Mouse (Mus musculus) limb, embryonic 10.5 days (tissue): ENCODE results near the gene Dnm3. TPM values are rescaled to one million over a fixed set of nuclear protein-coding genes. Genes with fewer than 3 reads are reported as not detected.
"Not testable (repeated sequence)": the region's sequence is repeated elsewhere in the genome, so short reads cannot be mapped to it uniquely, and the experiment has no call there.

Experiments
- DNase-seq: peaks from one replicate; pipeline ENCODE4 v3.0.0-alpha.2; 2017; ENCODE audit warnings: low spot score
- H3K27ac ChIP-seq: fragments of 300-500 bp; sonication (generic); 2 replicates; pipeline ENCODE4 v1.5.1; 2016; ENCODE audit warnings: mild to moderate bottlenecking
- H3K27me3 ChIP-seq: fragments of 300-500 bp; sonication (generic); 2 replicates; pipeline ENCODE4 v1.6.1; 2016; ENCODE audit warnings: low read depth, mild to moderate bottlenecking; ENCODE audit not compliant: poor library complexity, severe bottlenecking
- H3K36me3 ChIP-seq: fragments of 300-500 bp; sonication (generic); 2 replicates; pipeline ENCODE4 v1.6.1; 2016; ENCODE audit warnings: mild to moderate bottlenecking, moderate library complexity
- H3K4me1 ChIP-seq: fragments of 300-500 bp; sonication (generic); 2 replicates; pipeline ENCODE4 v1.6.1; 2016
- H3K4me3 ChIP-seq: fragments of 300-500 bp; sonication (generic); 2 replicates; pipeline ENCODE4 v1.5.1; 2016; ENCODE audit warnings: mild to moderate bottlenecking, moderate library complexity
- H3K9me3 ChIP-seq: fragments of 300-500 bp; sonication (generic); replicated peaks from 2 replicates; pipeline ENCODE4 v1.6.1; 2016; ENCODE audit warnings: mild to moderate bottlenecking
- WGBS: fragments of 180-500 bp; shearing (Covaris S2); methylation state at CpG from one replicate; pipeline ENCODE4 v1.1.7; 2016; 5-methylcytosine and 5-hydroxymethylcytosine counted together
- polyA plus RNA-seq: library from polyadenylated mRNA; unstranded; fragments of >200 nt; fragmentation: Nextera tagmentation; extraction: Ambion mirVana; gene quantifications from 2 replicates; pipeline ENCODE4 v1.2.1, GENCODE M21; 2016

Gene Dnm3
- polyA plus RNA-seq, 1 experiment from 2014 or later: 11.6 TPM

- H3K27me3 ChIP-seq: no peaks in the 10 kb centered on the region
- no peak for DNase-seq
- WGBS: 84% methylated on average over 7 of the region's 7 CpGs
These were observed 64.9 kb downstream of the Dnm3 start for GRCm38 (mm10) chr1:162412787-162413429.

GRCm38 (mm10) chr1:162410207-162410965, 67.4 kb downstream of the Dnm3 start:
- Histone ChIP-seq H3K4me3 (no peak overlapping the region), H3K4me1 (0 out of 2 replicates have a peak, but pooled peaks cover 3% of the 10 kb centered on the region), H3K27ac (no peak overlapping the region), H3K9me3 (no peaks in the 10 kb centered on the region), H3K27me3 (no peaks in the 10 kb centered on the region), H3K36me3 (no peaks in the 10 kb centered on the region)
- 81% methylated on average over 14 of the region's 14 CpGs for WGBS
- no peak for DNase-seq

More at GRCm38 (mm10) chr1:162412787-162413429, 64.9 kb downstream of the Dnm3 start:
- no peak overlapping the region for H3K4me3 ChIP-seq
- no peaks in the 10 kb centered on the region for H3K36me3 ChIP-seq
- H3K27ac ChIP-seq: no peak overlapping the region
- 0 out of 2 replicates have a peak, but pooled peaks cover 3% of the 10 kb centered on the region for H3K4me1 ChIP-seq
- no peaks in the 10 kb centered on the region for H3K9me3 ChIP-seq

GRCm38 (mm10) chr1:162394549-162394948, 83.3 kb downstream of the Dnm3 start:
- H3K27me3 ChIP-seq: no peaks in the 10 kb centered on the region
- no peak for DNase-seq
- H3K27ac ChIP-seq: no peak overlapping the region
- H3K4me3 ChIP-seq: no peak overlapping the region
- no peaks in the 10 kb centered on the region for H3K4me1 ChIP-seq
- H3K9me3 ChIP-seq: no peaks in the 10 kb centered on the region
- 73% methylated on average over 4 of the region's 4 CpGs for WGBS
- H3K36me3 ChIP-seq: no peaks in the 10 kb centered on the region

DNA sequence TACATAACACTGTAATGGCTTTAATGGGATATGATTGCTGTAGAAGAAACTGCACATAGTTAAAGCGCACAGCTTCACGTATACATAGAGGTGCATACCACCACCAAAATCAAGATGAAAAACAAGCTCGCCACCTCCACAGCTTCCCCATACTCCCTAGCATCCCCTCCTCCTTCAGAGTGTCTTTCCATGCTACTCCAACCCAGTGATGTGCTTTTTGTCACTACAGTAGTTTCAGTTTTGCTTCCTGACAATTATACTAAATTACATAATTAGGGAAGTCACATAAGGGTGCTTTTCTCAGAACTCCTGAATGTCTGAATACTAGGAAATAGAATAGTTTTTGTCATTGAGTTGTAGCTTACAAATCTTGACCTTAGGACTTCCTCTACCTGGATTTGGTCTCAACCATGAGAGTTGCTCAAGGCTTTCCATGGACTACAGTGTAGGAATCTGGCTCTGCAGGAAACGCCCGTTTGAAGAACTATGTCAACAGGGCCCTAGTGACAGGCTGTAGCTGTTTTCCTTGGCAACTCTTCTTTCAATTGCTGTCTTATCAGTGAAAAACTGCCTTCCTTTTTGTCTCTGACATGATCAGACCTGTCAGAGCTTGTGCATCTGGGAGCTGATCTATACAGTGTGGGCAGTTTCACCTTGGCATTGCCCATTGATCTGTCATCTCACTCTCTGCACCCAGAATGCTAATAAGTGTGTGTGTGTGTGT, 89.2 kb downstream of the Dnm3 start:
- H3K9me3 ChIP-seq: no peaks in the 10 kb centered on the region
- H3K27me3 ChIP-seq: no peaks in the 10 kb centered on the region
- no peaks in the 10 kb centered on the region for H3K36me3 ChIP-seq
- no peak overlapping the region for H3K4me3 ChIP-seq
- WGBS: 88% methylated on average over 5 of the region's 5 CpGs
- no peaks in the 10 kb centered on the region for H3K4me1 ChIP-seq
- H3K27ac ChIP-seq: no peak overlapping the region
- no peak for DNase-seq

GRCm38 (mm10) chr1:162373068-162373467, 104.8 kb downstream of the Dnm3 start:
- H3K27me3 ChIP-seq, H3K27ac ChIP-seq, H3K4me1 ChIP-seq, H3K36me3 ChIP-seq, H3K9me3 ChIP-seq, H3K4me3 ChIP-seq, DNase-seq: not testable (repeated sequence)
- WGBS: 97% methylated on average over 1 of the region's 1 CpGs

DNA sequence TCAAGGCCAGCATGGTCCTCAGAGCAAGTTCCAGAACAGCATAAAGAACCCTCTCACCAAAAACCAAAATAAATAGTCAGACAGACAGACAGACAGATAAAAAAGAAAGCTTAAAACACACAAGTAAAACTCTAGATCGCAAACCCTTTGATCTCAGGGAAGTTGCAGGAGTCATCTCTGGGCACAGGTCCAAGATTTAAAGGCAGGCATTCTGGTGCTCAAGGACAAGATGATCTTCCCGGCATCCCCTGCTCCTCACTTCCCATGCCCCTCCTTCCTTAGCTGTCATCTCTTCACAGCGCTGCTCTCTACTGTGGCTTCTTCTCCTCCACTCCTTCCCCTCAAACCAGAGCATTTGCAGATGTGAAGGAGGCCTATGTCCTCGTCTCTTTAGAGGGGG, 108.1 kb downstream of the Dnm3 start:
- Histone ChIP-seq H3K9me3 (no peaks in the 10 kb centered on the region), H3K4me3 (no peak overlapping the region), H3K4me1 (no peaks in the 10 kb centered on the region), H3K36me3 (no peaks in the 10 kb centered on the region), H3K27me3 (no peaks in the 10 kb centered on the region), H3K27ac (no peak overlapping the region)
- no peak for DNase-seq
- 82% methylated on average over 4 of the region's 4 CpGs for WGBS

DNA sequence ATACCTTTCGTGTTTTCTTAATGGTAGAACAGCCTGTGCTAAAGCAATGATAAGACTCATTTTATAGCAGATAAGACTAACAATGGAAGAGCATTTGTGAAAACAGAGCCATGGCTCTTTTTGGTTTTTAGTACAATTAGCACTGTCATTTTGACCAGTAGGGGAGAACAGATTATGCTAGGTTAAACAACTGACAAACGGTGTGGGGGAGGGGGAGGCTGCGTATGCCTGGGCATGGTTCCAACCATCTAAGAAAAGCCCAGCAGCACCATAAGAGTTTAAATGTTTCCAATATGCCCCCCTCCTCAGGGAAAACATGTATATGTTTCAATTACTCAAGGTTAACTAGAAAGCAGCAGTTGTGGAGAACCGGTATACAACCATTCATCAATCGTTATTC, 115.9 kb downstream of the Dnm3 start:
- peaks cover 14% of the 10 kb centered on the region for H3K4me1 ChIP-seq
- no peak overlapping the region for H3K4me3 ChIP-seq
- H3K36me3 ChIP-seq: no peaks in the 10 kb centered on the region
- H3K27ac ChIP-seq: no peak overlapping the region
- no peaks in the 10 kb centered on the region for H3K9me3 ChIP-seq
- WGBS: 84% methylated on average over 5 of the region's 5 CpGs
- H3K27me3 ChIP-seq: no peaks in the 10 kb centered on the region
- no peak for DNase-seq

- DNase-seq: peak; percentile 71
- H3K9me3 ChIP-seq: no peaks in the 10 kb centered on the region
- no peaks in the 10 kb centered on the region for H3K27me3 ChIP-seq
- peaks cover 14% of the 10 kb centered on the region for H3K4me1 ChIP-seq
- H3K36me3 ChIP-seq: no peaks in the 10 kb centered on the region
- no peak overlapping the region for H3K4me3 ChIP-seq
- peak overlapping the region; percentile 32; the same call in 1 of the 2 replicates for H3K27ac ChIP-seq
- 65% methylated on average over 8 of the region's 8 CpGs for WGBS
These were observed 118.6 kb downstream of the Dnm3 start for GRCm38 (mm10) chr1:162359270-162359669.

DNA sequence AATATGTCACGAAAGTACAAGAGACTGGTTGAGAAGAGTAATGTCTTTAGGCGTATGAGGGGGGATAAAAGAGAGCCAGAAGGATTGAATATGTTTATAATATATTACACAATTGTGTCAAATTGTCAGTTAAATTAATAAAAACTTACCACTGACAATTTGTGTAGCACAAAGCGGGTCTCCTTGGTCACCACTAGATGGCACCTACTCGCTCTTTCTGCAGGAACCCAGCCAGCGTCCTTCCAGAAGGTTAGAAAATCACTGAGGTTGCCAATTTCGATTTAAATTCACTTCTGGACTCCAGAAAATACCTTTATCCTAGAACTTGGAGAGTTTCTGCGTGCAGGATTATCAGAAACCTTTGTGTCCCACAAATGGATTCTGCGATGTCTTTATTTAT, 119.8 kb downstream of the Dnm3 start:
- DNase-seq: peak; percentile 31

GRCm38 (mm10) chr1:162356481-162356880, 121.4 kb downstream of the Dnm3 start:
- WGBS: 78% methylated on average over 5 of the region's 5 CpGs
- DNase-seq: no peak
- peaks cover 14% of the 10 kb centered on the region for H3K4me1 ChIP-seq
- H3K4me3 ChIP-seq: no peak overlapping the region
- no peaks in the 10 kb centered on the region for H3K9me3 ChIP-seq
- no peaks in the 10 kb centered on the region for H3K27me3 ChIP-seq
- no peaks in the 10 kb centered on the region for H3K36me3 ChIP-seq
- H3K27ac ChIP-seq: no peak overlapping the region

More for the DNA sequence above, 119.8 kb downstream of the Dnm3 start:
- H3K27me3 ChIP-seq: no peaks in the 10 kb centered on the region
- no peak overlapping the region for H3K27ac ChIP-seq
- no peaks in the 10 kb centered on the region for H3K9me3 ChIP-seq
- H3K36me3 ChIP-seq: no peaks in the 10 kb centered on the region
- H3K4me3 ChIP-seq: no peak overlapping the region
- WGBS: 37% methylated on average over 8 of the region's 8 CpGs
- H3K4me1 ChIP-seq: peaks cover 14% of the 10 kb centered on the region

- peaks cover 12% of the 10 kb centered on the region for H3K4me1 ChIP-seq
- DNase-seq: no peak
These were observed 123.1 kb downstream of the Dnm3 start for GRCm38 (mm10) chr1:162354780-162355179.

DNA sequence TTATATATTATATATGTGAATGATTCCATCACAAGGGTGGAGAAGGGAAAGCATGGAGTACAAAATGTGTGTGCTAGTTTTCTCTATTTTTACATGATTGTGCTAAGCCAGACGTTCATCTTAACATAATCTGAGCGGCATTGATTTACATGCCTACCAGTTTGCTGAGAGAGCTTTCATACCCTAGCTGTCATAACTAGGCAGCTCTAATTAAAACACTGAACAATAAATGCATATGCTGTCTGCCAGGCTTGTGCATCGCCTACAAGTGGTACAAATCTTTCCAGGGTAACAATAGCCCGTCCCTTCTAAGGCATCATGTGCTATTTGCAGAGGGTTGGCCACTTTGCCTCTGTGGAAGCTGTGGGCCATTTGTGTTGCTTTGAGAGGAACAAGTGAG, 124.0 kb downstream of the Dnm3 start:
- no peak overlapping the region for H3K4me3 ChIP-seq
- H3K36me3 ChIP-seq: no peaks in the 10 kb centered on the region
- WGBS: 92% methylated on average over 4 of the region's 4 CpGs
- no peaks in the 10 kb centered on the region for H3K9me3 ChIP-seq
- H3K4me1 ChIP-seq: peaks cover 5% of the 10 kb centered on the region; the same call in 1 of the 2 replicates
- DNase-seq: no peak
- H3K27me3 ChIP-seq: no peaks in the 10 kb centered on the region
- no peak overlapping the region for H3K27ac ChIP-seq

More at GRCm38 (mm10) chr1:162354780-162355179, 123.1 kb downstream of the Dnm3 start:
- no peak overlapping the region for H3K4me3 ChIP-seq
- no peaks in the 10 kb centered on the region for H3K9me3 ChIP-seq
- no peak overlapping the region for H3K27ac ChIP-seq
- no peaks in the 10 kb centered on the region for H3K36me3 ChIP-seq
- whole genome bisulfite sequencing: 83% methylated on average over 4 of the region's 4 CpGs
- no peaks in the 10 kb centered on the region for H3K27me3 ChIP-seq

DNA sequence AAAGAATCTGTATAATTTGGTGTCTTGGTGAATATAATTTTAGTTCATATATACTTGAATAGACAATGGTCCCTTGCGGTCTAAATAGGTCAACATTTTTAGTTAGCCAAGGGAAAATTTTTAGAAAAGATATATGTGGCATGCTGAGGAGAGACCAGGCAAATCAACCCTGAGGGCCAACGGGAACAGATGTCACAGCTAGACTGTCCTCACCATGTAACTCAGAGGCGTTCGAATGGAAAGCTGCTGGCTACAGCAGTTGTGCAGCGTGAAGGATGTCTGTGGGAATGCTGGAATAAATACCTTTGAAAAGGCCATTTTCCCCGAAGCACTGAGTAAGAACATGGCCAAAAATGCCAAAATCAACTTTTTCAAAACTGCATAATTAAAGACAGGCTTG, 128.5 kb downstream of the Dnm3 start:
- 0 out of 2 replicates have a peak, but pooled peaks cover 3% of the 10 kb centered on the region for H3K4me1 ChIP-seq
- H3K36me3 ChIP-seq: no peaks in the 10 kb centered on the region
- H3K27ac ChIP-seq: no peak overlapping the region
- H3K4me3 ChIP-seq: no peak overlapping the region
- no peaks in the 10 kb centered on the region for H3K27me3 ChIP-seq
- no peak for DNase-seq
- WGBS: 74% methylated on average over 6 of the region's 6 CpGs
- no peaks in the 10 kb centered on the region for H3K9me3 ChIP-seq
